Mouse (Mus musculus) small intestine, adult 2 months (tissue): Measurements from ENCODE around the gene Cyb5r1.

Source experiments
- CTCF ChIP-seq: fragments of 200-500 bp; IDR thresholded peaks from 2 replicates; pipeline ENCODE4 v1.5.1; 2012; ENCODE audit warnings: low read depth, mild to moderate bottlenecking, control low read depth, inconsistent platforms, low read length, moderate library complexity, mixed read lengths; ENCODE audit not compliant: insufficient replicate concordance, insufficient read length; ENCODE audit errors: extremely low read depth
- POLR2A ChIP-seq: fragments of 200-500 bp; IDR thresholded peaks from 2 replicates; pipeline ENCODE4 v1.6.1; 2012; ENCODE audit warnings: low read depth, mild to moderate bottlenecking, control low read depth, inconsistent platforms, low read length, moderate library complexity

- TF ChIP-seq CTCF: no peak
- no peak for TF ChIP-seq POLR2A
Observed at GRCm38 (mm10) chr1:134357461-134357860, 47.9 kb upstream of the Cyb5r1 start.
